Mouse (Mus musculus) megakaryocyte, embryonic 14.5 days (primary cell): Measurements from ENCODE around the gene Lrp10.

ENCODE experiments used
- FLI1 ChIP-seq: IDR thresholded peaks from 2 replicates; pipeline ENCODE4 v1.6.1; 2012; ENCODE audit warnings: low read length, inconsistent platforms, mixed read lengths
- GATA1 ChIP-seq: IDR thresholded peaks from 3 replicates; pipeline ENCODE4 v1.6.1; 2012; ENCODE audit warnings: mixed read lengths, low read length, inconsistent platforms, borderline replicate concordance

GRCm38 (mm10) chr14:54462146-54462545, 1.8 kb upstream of the Lrp10 start:
- TF ChIP-seq GATA1, result no peak
- TF ChIP-seq FLI1, result no peak
